Mouse (Mus musculus): ENCODE results near the gene Dusp5.

Gene Dusp5

GRCm38 (mm10) chr19:53543602-53544001, 14.7 kb downstream of the Dusp5 start:
- DNase-seq (ENCODE audit: low read depth, low spot score): no peak

DNA sequence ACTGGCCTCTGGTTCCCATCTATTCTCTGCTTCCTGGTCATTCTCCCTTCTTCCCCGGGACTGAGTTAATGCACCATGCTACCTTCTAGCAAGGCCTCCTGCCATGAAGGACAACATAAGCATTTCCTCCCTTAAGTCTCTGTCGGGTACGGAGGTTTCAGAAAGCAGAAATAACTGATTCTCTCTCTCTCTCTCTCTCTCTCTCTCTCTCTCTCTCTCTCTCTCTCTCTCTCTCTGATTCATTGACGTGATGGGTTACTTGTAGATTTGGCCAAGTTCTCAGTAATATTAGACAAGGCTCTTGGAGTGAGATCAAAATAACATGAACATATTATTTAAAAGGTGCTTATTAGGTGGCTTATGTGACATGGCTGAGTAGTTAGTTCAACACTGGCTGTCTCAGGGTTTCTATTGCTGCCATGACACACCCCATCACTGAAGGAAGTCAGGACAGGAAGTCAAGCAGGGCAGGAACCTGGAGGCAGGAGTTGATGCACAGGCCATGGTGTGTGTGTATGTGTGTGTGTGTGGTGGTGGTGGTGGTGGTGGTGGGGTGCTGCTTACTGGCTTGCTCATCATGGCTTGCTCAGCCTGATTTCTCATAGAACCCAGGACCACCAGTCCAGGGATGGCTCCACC, 16.1 kb downstream of the Dusp5 start:
- no peak for DNase-seq (ENCODE audit: low read depth, low spot score)

DNA sequence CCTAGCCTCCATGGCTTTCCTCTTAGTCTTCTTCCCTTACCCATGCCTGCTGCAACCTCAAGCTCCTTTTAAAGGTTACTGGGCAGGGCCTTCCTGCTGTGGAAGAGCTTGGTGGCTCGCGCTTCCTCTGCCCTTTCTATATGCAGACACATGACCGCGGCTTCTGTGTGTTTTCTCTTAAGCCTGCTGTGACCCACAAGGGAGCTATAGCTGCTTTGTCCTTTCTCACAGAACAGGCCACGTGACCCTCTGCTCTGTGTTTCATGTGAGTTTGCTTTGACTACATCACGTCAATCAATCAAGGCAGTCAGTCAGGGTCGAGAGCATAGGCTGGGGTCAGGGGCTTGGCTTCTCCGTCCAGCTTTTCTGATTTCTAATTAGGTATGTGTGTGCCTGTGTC, 18.7 kb downstream of the Dusp5 start:
- DNase-seq (ENCODE audit: low read depth, low spot score): no peak

DNA sequence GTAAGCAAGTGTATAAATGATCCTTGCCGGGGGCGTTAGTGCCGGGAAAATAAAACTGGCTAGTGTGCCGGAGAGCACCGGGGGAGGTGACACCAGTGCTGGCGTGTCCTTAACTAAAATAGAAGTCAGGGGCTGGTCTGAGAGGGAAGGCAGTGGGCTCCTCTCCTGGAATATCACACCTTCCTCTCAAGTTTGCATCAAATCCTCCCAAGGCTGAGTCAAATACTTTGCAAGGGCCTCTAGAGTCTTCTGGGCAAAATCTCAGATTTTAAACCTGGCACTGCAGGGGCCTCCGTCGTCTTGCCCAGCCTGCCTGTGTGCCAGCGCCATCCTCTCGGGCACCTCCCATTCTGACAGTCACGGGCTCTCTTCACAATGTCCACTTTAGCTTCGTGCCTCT, 22.1 kb downstream of the Dusp5 start:
- DNase-seq (ENCODE audit: low read depth, low spot score): no peak

DNA sequence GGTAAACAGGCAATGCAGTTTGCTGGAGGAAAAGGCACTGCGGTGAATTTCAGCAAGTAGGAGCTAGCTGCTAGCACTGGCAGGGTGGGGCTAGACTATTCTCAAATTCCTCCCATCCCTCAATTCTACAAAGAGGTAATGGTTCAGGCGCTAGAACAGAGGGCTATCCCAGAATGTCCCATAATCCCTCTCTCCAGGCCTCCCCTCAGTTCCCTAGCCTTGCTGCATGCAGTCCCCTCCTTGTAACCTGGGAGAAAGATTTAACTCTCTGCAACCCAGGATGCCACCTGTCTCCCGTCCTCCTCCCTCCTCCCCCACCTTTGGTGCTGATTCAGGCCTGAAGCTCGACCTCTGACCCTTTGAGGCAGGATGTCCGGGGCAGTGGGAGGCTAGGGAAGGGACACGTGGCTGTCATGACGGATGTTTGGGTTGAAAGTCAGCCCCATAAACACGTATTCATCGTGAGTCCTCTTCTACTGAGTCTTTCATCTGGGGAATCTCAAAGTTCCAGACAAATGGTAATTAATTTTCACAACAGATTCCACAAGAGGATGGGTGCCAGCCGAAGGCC, 23.4 kb downstream of the Dusp5 start:
- DNase-seq (ENCODE audit: low read depth, low spot score): no peak

DNA sequence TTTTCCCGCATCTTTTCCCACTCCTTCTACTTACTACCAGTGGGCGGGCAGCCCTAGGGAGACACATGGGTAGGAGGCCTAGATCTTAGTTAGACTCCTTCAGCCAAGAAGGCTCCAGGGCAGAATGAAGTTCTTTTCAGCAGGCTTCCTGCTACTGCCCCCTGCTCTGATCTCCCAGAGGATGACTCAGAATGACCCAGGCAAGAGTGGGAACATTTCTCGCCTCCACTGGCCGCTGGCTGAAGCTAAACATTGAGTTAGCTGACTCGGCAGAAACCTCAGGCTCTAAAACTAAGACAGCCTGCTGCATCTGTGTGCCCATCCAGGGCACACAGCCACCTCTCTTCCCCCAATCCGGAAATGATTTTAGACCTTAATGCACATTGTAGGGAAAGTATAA, 23.9 kb downstream of the Dusp5 start:
- no peak for DNase-seq (ENCODE audit: low read depth, low spot score)

GRCm38 (mm10) chr19:53554402-53554801, 25.5 kb downstream of the Dusp5 start:
- DNase-seq (ENCODE audit: low read depth, low spot score): no peak

- DNase-seq (ENCODE audit: low read depth, low spot score): no peak
Observed at GRCm38 (mm10) chr19:53554981-53555616, 26.2 kb downstream of the Dusp5 start.

- DNase-seq (ENCODE audit: low read depth, low spot score): no peak
Observed at GRCm38 (mm10) chr19:53556841-53557240, 27.9 kb downstream of the Dusp5 start.

DNA sequence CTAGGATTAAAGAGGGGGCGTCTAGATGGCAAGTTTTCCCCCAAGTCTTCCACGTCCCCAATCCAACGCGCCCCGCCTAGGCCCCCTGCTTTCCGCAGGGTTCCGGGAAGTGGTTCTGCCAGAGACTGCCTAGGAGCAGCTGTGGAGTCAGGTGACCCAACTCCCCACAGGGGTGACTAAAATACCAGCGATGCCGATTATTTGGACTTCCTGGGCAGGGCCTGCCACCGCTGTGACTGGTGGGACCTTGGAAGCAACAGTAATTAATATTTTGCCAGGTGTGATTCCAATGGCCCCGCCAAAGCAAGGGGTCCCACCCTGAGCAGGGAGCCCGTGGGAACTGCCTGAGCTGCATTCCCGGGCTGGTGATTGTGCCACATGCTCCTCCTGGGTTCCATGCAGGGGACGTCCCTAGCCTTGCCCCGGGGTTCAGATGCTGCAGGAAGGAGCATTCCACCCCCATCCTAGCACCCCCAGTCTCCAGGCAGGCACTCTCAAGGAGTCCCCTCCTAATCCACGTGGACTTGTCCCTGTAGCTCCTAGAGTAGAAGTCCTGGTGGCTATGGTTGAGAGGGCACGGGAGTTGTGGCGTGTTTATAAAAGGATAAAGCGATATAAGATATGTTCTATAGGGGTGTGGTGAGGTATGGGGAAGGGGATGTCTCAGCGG, 28.5 kb downstream of the Dusp5 start:
- no peak for DNase-seq (ENCODE audit: low read depth, low spot score)

GRCm38 (mm10) chr19:53560436-53560835, 31.5 kb downstream of the Dusp5 start:
- no peak for DNase-seq (ENCODE audit: low read depth, low spot score)

DNA sequence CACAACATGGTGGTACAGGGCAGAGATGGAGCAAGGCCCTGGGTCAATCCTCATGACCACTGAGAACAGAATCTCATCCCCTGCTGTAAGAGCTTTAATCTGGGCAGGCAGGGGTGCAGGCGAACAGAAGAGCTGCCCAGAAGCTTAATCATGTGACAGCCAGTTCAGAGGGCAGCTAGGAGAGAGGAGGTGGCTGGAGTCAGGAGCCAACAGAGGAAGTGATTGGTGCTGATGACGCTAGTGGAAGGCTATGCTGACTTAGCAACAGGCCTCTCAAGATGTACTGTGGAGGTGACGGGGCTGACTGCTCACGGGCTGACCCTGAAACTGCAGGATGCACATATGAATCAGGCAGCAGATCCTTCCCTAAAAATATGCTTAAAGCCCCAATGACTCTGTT, 35.3 kb downstream of the Dusp5 start:
- no peak for DNase-seq (ENCODE audit: low read depth, low spot score)

GRCm38 (mm10) chr19:53565565-53566277, 36.8 kb downstream of the Dusp5 start:
- no peak for DNase-seq (ENCODE audit: low read depth, low spot score)

DNA sequence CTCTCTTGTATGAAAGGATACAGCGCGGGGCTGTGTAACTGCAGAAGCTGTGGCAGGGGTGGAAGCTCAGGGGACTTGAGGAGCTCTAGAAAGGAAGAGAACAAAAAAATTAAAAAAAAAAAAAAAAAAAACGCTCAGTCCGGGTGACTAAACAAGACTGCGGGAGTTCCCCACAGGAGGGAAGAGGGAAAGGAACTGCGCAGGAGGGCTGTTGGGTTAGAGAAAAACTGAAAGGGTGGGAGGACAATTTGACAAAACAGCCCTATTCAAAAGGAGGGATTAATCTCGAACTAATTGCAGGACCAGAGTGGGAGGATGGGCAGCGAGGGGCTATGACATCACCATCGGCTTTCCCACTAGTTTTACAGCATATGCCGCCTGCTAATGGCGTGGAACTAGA, 39.0 kb downstream of the Dusp5 start:
- no peak for DNase-seq (ENCODE audit: low read depth, low spot score)

DNA sequence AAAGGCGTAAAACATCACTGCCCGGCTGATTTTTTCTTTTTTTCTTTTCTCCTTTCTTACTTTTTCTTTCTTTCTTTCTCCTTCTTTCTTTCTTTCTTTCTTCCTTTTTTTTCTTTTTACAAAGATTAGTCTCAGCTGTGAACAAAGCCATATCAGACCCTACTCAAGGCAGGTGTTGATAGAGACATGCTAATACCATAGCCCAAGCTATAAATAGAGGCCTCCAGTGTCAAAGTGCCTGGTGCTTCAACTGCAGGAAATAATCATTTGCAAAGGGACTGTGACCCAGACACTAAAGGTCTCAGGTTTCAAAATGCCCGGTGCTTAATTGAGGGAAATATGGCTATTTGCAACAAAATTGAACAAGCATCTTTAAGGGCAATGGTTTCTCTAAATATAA, 39.6 kb downstream of the Dusp5 start:
- DNase-seq (ENCODE audit: low read depth, low spot score): no peak

DNA sequence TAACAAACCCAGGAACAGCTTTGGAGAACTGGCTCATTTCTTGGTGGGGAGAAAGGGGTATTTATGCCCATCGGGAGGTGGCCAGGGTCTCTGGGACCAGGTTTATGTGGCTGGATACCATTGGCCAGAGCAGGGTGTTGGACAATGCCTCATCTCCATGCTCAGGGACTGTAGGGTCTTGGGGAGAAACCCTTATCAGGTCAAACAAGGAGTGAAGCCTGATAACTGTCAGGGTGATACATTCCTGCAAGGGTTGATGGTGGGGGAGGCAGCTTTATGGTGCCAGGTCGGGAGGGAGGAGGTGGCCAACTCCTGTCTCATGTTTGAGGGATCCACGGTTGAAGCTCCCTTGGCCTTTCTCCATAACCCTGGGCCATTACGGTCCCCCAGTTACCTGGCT, 42.1 kb downstream of the Dusp5 start:
- DNase-seq (ENCODE audit: low read depth, low spot score): no peak

DNA sequence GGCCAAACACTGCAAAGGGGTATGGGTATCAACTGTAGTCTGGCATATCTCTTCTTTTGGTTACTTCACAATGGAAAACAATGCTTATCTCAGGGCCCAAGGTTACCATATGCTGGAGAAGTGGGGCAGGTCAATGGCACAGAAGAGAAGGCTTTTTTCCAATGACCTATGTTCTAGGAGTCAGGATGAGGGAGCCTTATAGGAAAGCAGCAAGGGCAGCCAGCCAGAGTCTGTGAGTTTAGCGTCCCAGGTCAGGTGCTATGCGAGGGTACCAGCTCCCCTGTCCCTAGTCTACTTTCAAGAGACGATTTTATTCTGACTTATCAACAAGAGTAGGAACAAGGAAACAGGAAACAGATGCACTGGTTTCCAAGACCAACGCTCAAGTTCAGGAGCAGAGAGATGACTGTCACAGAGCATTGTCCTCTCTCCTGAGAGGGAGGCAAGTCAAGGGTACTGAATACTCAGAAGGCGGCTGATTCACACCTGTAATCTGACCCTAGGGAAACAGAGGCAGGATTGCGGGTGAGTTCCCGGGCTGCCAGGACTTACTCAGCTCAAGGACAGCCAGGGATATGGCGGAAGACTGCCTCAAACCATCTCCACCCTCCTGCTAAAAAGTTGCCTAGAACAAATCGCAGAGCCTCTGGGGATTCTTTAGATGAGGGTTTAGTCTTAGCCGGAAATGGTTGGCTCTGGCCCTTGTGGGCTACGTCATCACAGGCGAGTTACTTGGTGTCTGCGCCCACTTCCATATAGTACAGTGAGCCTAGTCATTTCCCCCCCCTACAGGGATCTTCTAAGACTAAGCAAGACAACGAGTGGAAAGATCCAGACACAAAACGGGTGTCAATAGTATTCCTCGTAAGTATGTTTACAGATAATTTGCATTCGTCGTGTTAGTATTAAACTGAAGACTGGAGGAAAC, 42.9 kb downstream of the Dusp5 start:
- DNase-seq (ENCODE audit: low read depth, low spot score): no peak

GRCm38 (mm10) chr19:53572607-53573006, 43.7 kb downstream of the Dusp5 start:
- DNase-seq (ENCODE audit: low read depth, low spot score): no peak

DNA sequence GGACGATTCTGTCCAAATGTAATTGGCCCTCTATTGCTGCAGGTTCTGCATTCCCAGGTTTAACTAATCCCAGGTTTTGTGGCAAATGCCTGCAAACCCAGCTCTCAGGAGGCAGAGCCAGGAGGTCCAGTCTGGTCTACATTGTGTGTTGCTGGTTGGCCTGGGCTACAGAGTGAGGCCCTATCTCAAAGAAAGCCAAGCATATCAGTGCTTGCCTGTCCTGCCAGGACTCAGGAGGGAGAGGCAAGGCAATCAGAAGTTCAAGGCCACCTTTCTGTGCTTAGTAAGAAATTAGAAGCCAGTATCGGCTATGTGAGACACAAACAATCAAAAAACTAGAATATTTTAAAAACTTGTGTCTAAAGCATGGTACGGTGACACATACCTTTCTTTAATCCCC, 44.2 kb downstream of the Dusp5 start:
- no peak for DNase-seq (ENCODE audit: low read depth, low spot score)

- no peak for DNase-seq (ENCODE audit: low read depth, low spot score)
Observed at GRCm38 (mm10) chr19:53574131-53574530, 45.2 kb downstream of the Dusp5 start.

GRCm38 (mm10) chr19:53574546-53574945, 45.6 kb downstream of the Dusp5 start:
- no peak for DNase-seq (ENCODE audit: low read depth, low spot score)
